Mouse (Mus musculus): ENCODE measurements around the gene Ddx56. TPM values are rescaled to one million over a fixed set of nuclear protein-coding genes. Genes with fewer than 3 reads are reported as not detected.

Gene Ddx56
- polyA plus RNA-seq, 2 experiments: 28.7 to 45.8 TPM

- H3K4me1 ChIP-seq (replicated peaks; ENCODE audit: control insufficient read depth in 2 of 2, insufficient read depth in 2 of 2, low read length in 1 of 2): no peaks in the 10 kb centered on the region
- H3K4me3 ChIP-seq (ENCODE audit: insufficient read depth in 1 of 2, low read depth in 2 of 2, low read length in 2 of 2): no peak overlapping the region
- H3K36me3 ChIP-seq (replicated peaks; ENCODE audit: control insufficient read depth, insufficient read depth, low read depth): no peaks in the 10 kb centered on the region
- H3K27ac ChIP-seq: no peak overlapping the region
- no peaks in the 10 kb centered on the region for H3K27me3 ChIP-seq (ENCODE audit: control insufficient read depth, insufficient read depth, low read length)
- ATAC-seq (ENCODE audit: insufficient read depth): no peak
- no peak overlapping the region for H3K4me2 ChIP-seq (ENCODE audit: low read depth)
- DNase-seq (ENCODE audit: low read depth in 3 of 3, low spot score in 3 of 3): no peak
- TF ChIP-seq EP300 (IDR thresholded peaks at IDR 0.05; ENCODE audit: low read depth): no peak
- no peak for TF ChIP-seq CTCF (IDR thresholded peaks at IDR 0.05; ENCODE audit: low read depth)
- 64% methylated on average over 14 of the region's 14 CpGs for WGBS (ENCODE audit: insufficient replicate concordance)
- H3K9me3 ChIP-seq (ENCODE audit: control insufficient read depth, low read length): no peaks in the 10 kb centered on the region
- H3K9ac ChIP-seq (replicated peaks): no peak overlapping the region
These were observed 42.9 kb downstream of the Ddx56 start for GRCm38 (mm10) chr11:6224541-6225229.

- no peak overlapping the region for H3K9ac ChIP-seq (replicated peaks)
- DNase-seq (ENCODE audit: low read depth in 3 of 3, low spot score in 3 of 3): no peak
- H3K9me3 ChIP-seq (ENCODE audit: control insufficient read depth, low read length): no peaks in the 10 kb centered on the region
- no peak overlapping the region for H3K27ac ChIP-seq
- TF ChIP-seq CTCF (IDR thresholded peaks at IDR 0.05; ENCODE audit: low read depth) (peak; percentile 12; the same call in 1 of the 2 replicates), EP300 (IDR thresholded peaks at IDR 0.05; ENCODE audit: low read depth) (no peak)
- 75% methylated on average over 10 of the region's 10 CpGs for WGBS (ENCODE audit: insufficient replicate concordance)
- H3K4me1 ChIP-seq (replicated peaks; ENCODE audit: control insufficient read depth in 2 of 2, insufficient read depth in 2 of 2, low read length in 1 of 2): no peaks in the 10 kb centered on the region
- no peak overlapping the region for H3K4me2 ChIP-seq (ENCODE audit: low read depth)
- H3K27me3 ChIP-seq (ENCODE audit: control insufficient read depth, insufficient read depth, low read length): no peaks in the 10 kb centered on the region
- H3K36me3 ChIP-seq (replicated peaks; ENCODE audit: control insufficient read depth, insufficient read depth, low read depth): no peaks in the 10 kb centered on the region
- H3K4me3 ChIP-seq (ENCODE audit: insufficient read depth in 1 of 2, low read depth in 2 of 2, low read length in 2 of 2): no peak overlapping the region
- no peak for ATAC-seq (ENCODE audit: insufficient read depth)
These were observed 45.4 kb downstream of the Ddx56 start for GRCm38 (mm10) chr11:6222187-6222586.

- H3K27me3 ChIP-seq (ENCODE audit: control insufficient read depth, insufficient read depth, low read length): no peaks in the 10 kb centered on the region
- H3K4me3 ChIP-seq (ENCODE audit: insufficient read depth in 1 of 2, low read depth in 2 of 2, low read length in 2 of 2): no peak overlapping the region
- H3K4me2 ChIP-seq (ENCODE audit: low read depth): no peak overlapping the region
- no peak overlapping the region for H3K9ac ChIP-seq (replicated peaks)
- H3K36me3 ChIP-seq (replicated peaks; ENCODE audit: control insufficient read depth, insufficient read depth, low read depth): no peaks in the 10 kb centered on the region
- no peaks in the 10 kb centered on the region for H3K9me3 ChIP-seq (ENCODE audit: control insufficient read depth, low read length)
- DNase-seq (ENCODE audit: low read depth in 3 of 3, low spot score in 3 of 3) (no peak), ATAC-seq (ENCODE audit: insufficient read depth) (no peak)
- TF ChIP-seq CTCF (IDR thresholded peaks at IDR 0.05; ENCODE audit: low read depth) (no peak), EP300 (IDR thresholded peaks at IDR 0.05; ENCODE audit: low read depth) (no peak)
- no peaks in the 10 kb centered on the region for H3K4me1 ChIP-seq (replicated peaks; ENCODE audit: control insufficient read depth in 2 of 2, insufficient read depth in 2 of 2, low read length in 1 of 2)
- no peak overlapping the region for H3K27ac ChIP-seq
- 72% methylated on average over 6 of the region's 6 CpGs for WGBS (ENCODE audit: insufficient replicate concordance)
These were observed 47.6 kb downstream of the Ddx56 start for GRCm38 (mm10) chr11:6219967-6220366.

GRCm38 (mm10) chr11:6218189-6218896, 49.2 kb downstream of the Ddx56 start:
- no peak overlapping the region for H3K4me2 ChIP-seq (ENCODE audit: low read depth)
- H3K27me3 ChIP-seq (ENCODE audit: control insufficient read depth, insufficient read depth, low read length): no peaks in the 10 kb centered on the region
- H3K27ac ChIP-seq: no peak overlapping the region
- H3K9me3 ChIP-seq (ENCODE audit: control insufficient read depth, low read length): no peaks in the 10 kb centered on the region
- WGBS (ENCODE audit: insufficient replicate concordance): 49% methylated on average over 11 of the region's 11 CpGs
- no peak for ATAC-seq (ENCODE audit: insufficient read depth)
- no peak for TF ChIP-seq EP300 (IDR thresholded peaks at IDR 0.05; ENCODE audit: low read depth)
- no peak for TF ChIP-seq CTCF (IDR thresholded peaks at IDR 0.05; ENCODE audit: low read depth)
- no peak for DNase-seq (ENCODE audit: low read depth in 3 of 3, low spot score in 3 of 3)
- no peaks in the 10 kb centered on the region for H3K36me3 ChIP-seq (replicated peaks; ENCODE audit: control insufficient read depth, insufficient read depth, low read depth)
- H3K4me1 ChIP-seq (replicated peaks; ENCODE audit: control insufficient read depth in 2 of 2, insufficient read depth in 2 of 2, low read length in 1 of 2): no peaks in the 10 kb centered on the region
- H3K4me3 ChIP-seq (ENCODE audit: insufficient read depth in 1 of 2, low read depth in 2 of 2, low read length in 2 of 2): no peak overlapping the region
- no peak overlapping the region for H3K9ac ChIP-seq (replicated peaks)

GRCm38 (mm10) chr11:6216834-6217233, 50.7 kb downstream of the Ddx56 start:
- H3K27me3 ChIP-seq (ENCODE audit: control insufficient read depth, insufficient read depth, low read length): no peaks in the 10 kb centered on the region
- WGBS (ENCODE audit: insufficient replicate concordance): 48% methylated on average over 3 of the region's 3 CpGs

More at GRCm38 (mm10) chr11:6216834-6217233, 50.7 kb downstream of the Ddx56 start:
- Histone ChIP-seq H3K4me1 (replicated peaks; ENCODE audit: control insufficient read depth in 2 of 2, insufficient read depth in 2 of 2, low read length in 1 of 2) (no peaks in the 10 kb centered on the region), H3K9me3 (ENCODE audit: control insufficient read depth, low read length) (no peaks in the 10 kb centered on the region), H3K4me3 (ENCODE audit: insufficient read depth in 1 of 2, low read depth in 2 of 2, low read length in 2 of 2) (no peak overlapping the region), H3K36me3 (replicated peaks; ENCODE audit: control insufficient read depth, insufficient read depth, low read depth) (no peaks in the 10 kb centered on the region), H3K27ac (no peak overlapping the region), H3K4me2 (ENCODE audit: low read depth) (no peak overlapping the region), H3K9ac (replicated peaks) (no peak overlapping the region)
- ATAC-seq (ENCODE audit: insufficient read depth): no peak
- TF ChIP-seq CTCF (IDR thresholded peaks at IDR 0.05; ENCODE audit: low read depth) (no peak), EP300 (IDR thresholded peaks at IDR 0.05; ENCODE audit: low read depth) (no peak)
- DNase-seq (ENCODE audit: low read depth in 3 of 3, low spot score in 3 of 3): no peak

Other genes with a start within 250 kb of the Ddx56 start
- gene Camk2b, start 201.4 kb downstream of the Ddx56 start, polyA plus RNA-seq (2012; rRNA removed): 0.40 and 0.63 TPM in 2 replicates
- 0.40 and 0.55 TPM in 2 replicates for gene Camk2b, start 201.4 kb downstream of the Ddx56 start, polyA plus RNA-seq (2014; fragmentation: Nextera tagmentation; extraction: Ambion mirVana)
- 0.04 and 0.05 TPM in 2 replicates for gene A730071L15Rik, start 67.7 kb downstream of the Ddx56 start, polyA plus RNA-seq (2012; rRNA removed)
- not detected in 2 replicates for gene A730071L15Rik, start 67.7 kb downstream of the Ddx56 start, polyA plus RNA-seq (2014; fragmentation: Nextera tagmentation; extraction: Ambion mirVana)
- 10.2 TPM in 2 replicates for gene Nudcd3, start 67.4 kb downstream of the Ddx56 start, polyA plus RNA-seq (2012; rRNA removed)
- gene Nudcd3, start 67.4 kb downstream of the Ddx56 start, polyA plus RNA-seq (2014; fragmentation: Nextera tagmentation; extraction: Ambion mirVana): 9.3 and 11.9 TPM in 2 replicates
- 0.11 and 0.13 TPM in 2 replicates for gene Npc1l1, start 37.6 kb downstream of the Ddx56 start, polyA plus RNA-seq (2012; rRNA removed)
- 0.08 and 0.19 TPM in 2 replicates for gene Npc1l1, start 37.6 kb downstream of the Ddx56 start, polyA plus RNA-seq (2014; fragmentation: Nextera tagmentation; extraction: Ambion mirVana)
- 23.9 and 28.3 TPM in 2 replicates for gene Tmed4, start 7.1 kb upstream of the Ddx56 start, polyA plus RNA-seq (2012; rRNA removed)
- gene Tmed4, start 7.1 kb upstream of the Ddx56 start, polyA plus RNA-seq (2014; fragmentation: Nextera tagmentation; extraction: Ambion mirVana): 37.4 and 37.5 TPM in 2 replicates
- 38.6 and 41.8 TPM in 2 replicates for gene Ogdh, start 23.9 kb upstream of the Ddx56 start, polyA plus RNA-seq (2012; rRNA removed)
- gene Ogdh, start 23.9 kb upstream of the Ddx56 start, polyA plus RNA-seq (2014; fragmentation: Nextera tagmentation; extraction: Ambion mirVana): 60.6 and 72.8 TPM in 2 replicates
- gene Zmiz2, start 121.3 kb upstream of the Ddx56 start, polyA plus RNA-seq (2012; rRNA removed): 7.3 and 9.4 TPM in 2 replicates
- 3.9 and 4.1 TPM in 2 replicates for gene Zmiz2, start 121.3 kb upstream of the Ddx56 start, polyA plus RNA-seq (2014; fragmentation: Nextera tagmentation; extraction: Ambion mirVana)
- 1,485 and 1,780 TPM in 2 replicates for gene Ppia, start 147.7 kb upstream of the Ddx56 start, polyA plus RNA-seq (2012; rRNA removed)
- 3,165 and 3,291 TPM in 2 replicates for gene Ppia, start 147.7 kb upstream of the Ddx56 start, polyA plus RNA-seq (2014; fragmentation: Nextera tagmentation; extraction: Ambion mirVana)
- 35.2 and 44.2 TPM in 2 replicates for gene H2afv, start 176.7 kb upstream of the Ddx56 start, polyA plus RNA-seq (2012; rRNA removed)
- 117 and 119 TPM in 2 replicates for gene H2afv, start 176.7 kb upstream of the Ddx56 start, polyA plus RNA-seq (2014; fragmentation: Nextera tagmentation; extraction: Ambion mirVana)
- 4.1 and 6.2 TPM in 2 replicates for gene Purb, start 208.1 kb upstream of the Ddx56 start, polyA plus RNA-seq (2012; rRNA removed)
- gene Purb, start 208.1 kb upstream of the Ddx56 start, polyA plus RNA-seq (2014; fragmentation: Nextera tagmentation; extraction: Ambion mirVana): 6.2 TPM in 2 replicates